Mouse (Mus musculus): Measurements from ENCODE around the gene Cplx2.

DNA sequence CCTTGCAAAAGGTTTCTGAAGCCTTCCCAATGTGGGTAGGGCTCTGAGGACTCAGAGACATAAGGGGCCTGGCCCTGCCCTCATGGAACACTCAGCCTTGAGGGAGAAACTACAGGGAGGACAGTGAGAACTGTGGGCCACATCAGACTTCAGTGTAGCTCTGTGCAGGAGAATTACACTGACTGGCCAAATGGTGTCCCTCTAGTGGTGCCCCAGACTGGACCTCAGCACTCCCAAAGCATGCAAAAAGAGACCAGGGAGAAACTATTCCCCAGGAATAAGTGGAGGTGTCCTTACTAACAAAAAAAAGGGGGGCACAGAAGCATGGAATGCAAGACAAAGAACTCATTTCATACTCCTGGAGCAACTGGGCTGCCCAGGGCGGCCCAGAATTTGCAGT, 43.1 kb upstream of the Cplx2 start:
- TF ChIP-seq CEBPB (IDR thresholded peaks at IDR 0.05; ENCODE audit: low read depth) (no peak), CTCF (IDR thresholded peaks at IDR 0.05; ENCODE audit: control insufficient read depth, insufficient read depth, insufficient read length) (no peak), MYOD1 (IDR thresholded peaks at IDR 0.05; ENCODE audit: control insufficient read depth, insufficient read length, low read depth) (no peak), FOSL1 (IDR thresholded peaks at IDR 0.05; ENCODE audit: insufficient read depth, low read length, poor library complexity, severe bottlenecking) (no peak), USF1 (IDR thresholded peaks at IDR 0.05; ENCODE audit: low read depth) (no peak), MAX (IDR thresholded peaks at IDR 0.05) (no peak), MYOG (IDR thresholded peaks at IDR 0.05; ENCODE audit: control insufficient read depth, extremely low read depth, insufficient read length) (no peak)

Data from C2C12 (cell line).